Mouse (Mus musculus) megakaryocyte, embryonic 14.5 days (primary cell): ENCODE results near the gene Cdc16. TPM values are rescaled to one million over a fixed set of nuclear protein-coding genes. Genes with fewer than 3 reads are reported as not detected.
"Not testable (repeated sequence)": the region's sequence is repeated elsewhere in the genome, so short reads cannot be mapped to it uniquely, and the experiment has no call there.

ENCODE experiments used
- H3K27me3 ChIP-seq: replicated peaks from 2 replicates; pipeline ENCODE3; 2012; ENCODE audit warnings: inconsistent platforms
- H3K36me3 ChIP-seq: replicated peaks from 2 replicates; pipeline ENCODE3; 2012; ENCODE audit warnings: low read length, inconsistent platforms, mixed read lengths
- H3K4me1 ChIP-seq: 2 replicates; pipeline ENCODE4 v1.6.1; 2012; ENCODE audit warnings: inconsistent platforms
- H3K4me3 ChIP-seq: replicated peaks from 2 replicates; pipeline ENCODE3; 2012; ENCODE audit warnings: moderate library complexity, mild to moderate bottlenecking, inconsistent platforms
- H3K9me3 ChIP-seq: 2 replicates; pipeline ENCODE4 v1.6.1; 2012; ENCODE audit warnings: inconsistent platforms
- FLI1 ChIP-seq: IDR thresholded peaks from 2 replicates; pipeline ENCODE4 v1.6.1; 2012; ENCODE audit warnings: low read length, inconsistent platforms, mixed read lengths
- GATA1 ChIP-seq: IDR thresholded peaks from 3 replicates; pipeline ENCODE4 v1.6.1; 2012; ENCODE audit warnings: mixed read lengths, low read length, inconsistent platforms, borderline replicate concordance
- polyA plus RNA-seq: library from polyadenylated mRNA; stranded (reverse); fragments of >175 nt; gene quantifications from 2 replicates; pipeline ENCODE4 v1.2.3, GENCODE M21; 2012; ENCODE audit warnings: low replicate concordance; ENCODE audit not compliant: insufficient read depth

The Cdc16 gene
- 1.8 and 10.6 TPM in 2 replicates for polyA plus RNA-seq

DNA sequence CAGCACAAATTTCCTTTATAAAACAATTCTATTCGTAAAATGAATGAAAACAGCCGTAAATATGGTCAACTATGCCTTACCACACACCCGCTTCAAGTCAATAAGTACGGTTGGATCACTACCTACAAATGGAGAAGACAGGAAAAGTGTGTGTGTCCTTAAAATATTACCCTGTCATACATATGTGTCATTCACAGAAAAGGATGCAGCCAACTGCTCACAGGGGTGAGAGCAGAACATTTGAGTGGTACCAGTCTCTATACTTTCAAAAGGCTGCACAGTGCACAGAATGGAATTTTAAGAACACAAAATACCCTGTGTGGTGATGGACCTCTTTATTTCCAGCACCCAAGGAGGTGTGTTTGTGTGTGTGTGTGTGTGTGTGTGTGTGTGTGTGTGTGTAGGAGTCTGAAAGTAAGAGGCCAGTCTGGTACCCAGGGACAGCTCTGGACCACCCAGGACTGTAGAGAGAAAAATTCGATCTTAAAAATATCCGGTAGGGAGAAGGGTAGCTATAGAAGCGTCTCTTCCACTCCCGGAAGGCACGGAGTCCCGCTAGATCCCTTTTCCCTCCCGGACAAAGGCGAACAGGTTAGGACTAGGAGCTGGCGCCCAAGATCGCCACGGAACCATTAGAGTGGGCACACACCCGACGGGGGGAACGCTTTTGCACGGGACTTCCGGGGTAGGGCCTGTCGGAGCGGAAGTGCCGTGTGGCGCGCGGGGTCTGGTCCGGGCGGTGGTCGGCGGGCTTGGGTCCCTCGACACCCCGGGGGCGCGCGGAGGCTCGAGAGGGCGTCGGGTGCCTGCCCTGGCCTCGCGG, at the start of gene Cdc16:
Gene Cdc16 (plus strand): TSS at position 695 of the 823 bp plus-strand sequence.
- Histone ChIP-seq H3K27me3 (no peaks in the 10 kb centered on the region), H3K36me3 (peaks cover 23% of the 10 kb centered on the region), H3K9me3 (no peaks in the 10 kb centered on the region), H3K4me3 (peak within 1 kb of the TSS; percentile 98), H3K4me1 (peaks cover 57% of the 10 kb centered on the region)
- TF ChIP-seq FLI1 (no peak), GATA1 (no peak)

DNA sequence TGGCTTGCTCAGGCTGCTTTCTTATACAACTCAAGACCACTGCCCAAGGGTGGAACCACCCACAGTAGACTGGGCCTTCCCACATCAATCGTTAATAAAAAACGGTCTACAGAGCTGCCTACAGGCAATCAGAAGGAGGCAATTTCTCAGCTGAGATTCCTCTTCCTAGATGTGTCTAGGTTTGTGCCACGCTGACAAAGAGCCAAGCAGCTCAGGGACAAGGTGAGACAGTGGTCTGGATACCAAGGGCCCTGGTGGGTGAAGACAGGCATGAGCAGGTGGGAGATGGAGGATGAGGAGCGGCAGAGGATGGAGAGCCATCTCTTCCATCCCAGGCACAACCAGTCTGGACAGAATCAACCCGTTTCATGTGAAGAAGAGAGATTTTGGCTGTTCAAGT, 49.0 kb upstream of the Cdc16 start:
- Histone ChIP-seq H3K4me1 (peaks cover 46% of the 10 kb centered on the region), H3K36me3 (peaks cover 7% of the 10 kb centered on the region), H3K9me3 (no peaks in the 10 kb centered on the region), H3K27me3 (no peaks in the 10 kb centered on the region), H3K4me3 (no peak overlapping the region)
- TF ChIP-seq FLI1 (no peak), GATA1 (no peak)

- Histone ChIP-seq H3K4me1 (no peaks in the 10 kb centered on the region), H3K27me3 (no peaks in the 10 kb centered on the region), H3K4me3 (no peak overlapping the region), H3K36me3 (no peaks in the 10 kb centered on the region), H3K9me3 (no peaks in the 10 kb centered on the region)
- TF ChIP-seq FLI1 (no peak), GATA1 (no peak)
Measured at GRCm38 (mm10) chr8:13718980-13719379, 38.5 kb upstream of the Cdc16 start.

- no peak for TF ChIP-seq FLI1
- no peak for TF ChIP-seq GATA1
- Histone ChIP-seq H3K4me3 (no peak overlapping the region), H3K4me1 (peaks cover 23% of the 10 kb centered on the region), H3K9me3 (no peaks in the 10 kb centered on the region), H3K27me3 (no peaks in the 10 kb centered on the region), H3K36me3 (no peaks in the 10 kb centered on the region)
Measured at GRCm38 (mm10) chr8:13725722-13726121, 31.8 kb upstream of the Cdc16 start.

- Histone ChIP-seq H3K9me3 (no peaks in the 10 kb centered on the region), H3K27me3 (no peaks in the 10 kb centered on the region), H3K4me3 (no peak overlapping the region), H3K36me3 (no peaks in the 10 kb centered on the region), H3K4me1 (peaks cover 32% of the 10 kb centered on the region)
- TF ChIP-seq FLI1 (no peak), GATA1 (no peak)
Measured at GRCm38 (mm10) chr8:13727469-13728094, 29.9 kb upstream of the Cdc16 start.

DNA sequence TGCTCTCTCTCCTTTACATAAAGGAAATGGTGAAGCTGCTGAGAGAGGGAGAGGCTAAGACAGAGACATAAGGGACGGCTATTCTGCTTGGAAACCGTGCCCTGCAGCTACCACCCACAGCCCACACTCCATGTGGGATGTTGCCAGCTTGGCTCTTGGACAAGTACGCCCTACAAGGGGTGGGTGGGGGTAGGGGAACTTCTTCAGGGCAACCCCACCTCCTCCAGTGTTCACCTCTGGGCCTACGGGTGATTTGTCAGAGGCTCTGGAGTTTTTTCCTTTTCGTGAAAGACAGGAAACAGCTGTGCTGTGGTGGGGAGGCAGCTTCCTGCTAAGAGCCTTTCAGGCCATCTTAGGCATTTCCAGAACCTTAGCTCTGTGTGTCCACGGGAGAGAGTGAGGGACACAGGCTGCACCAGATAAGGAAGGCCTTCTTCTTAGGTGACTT, 17.1 kb upstream of the Cdc16 start:
- peaks cover 13% of the 10 kb centered on the region for H3K36me3 ChIP-seq
- peaks cover 98% of the 10 kb centered on the region for H3K4me1 ChIP-seq
- TF ChIP-seq FLI1 (peak; percentile 89), GATA1 (peak; percentile 97)
- H3K27me3 ChIP-seq, result no peaks in the 10 kb centered on the region
- H3K9me3 ChIP-seq, result no peaks in the 10 kb centered on the region
- H3K4me3 ChIP-seq, result peak overlapping the region; percentile 86

DNA sequence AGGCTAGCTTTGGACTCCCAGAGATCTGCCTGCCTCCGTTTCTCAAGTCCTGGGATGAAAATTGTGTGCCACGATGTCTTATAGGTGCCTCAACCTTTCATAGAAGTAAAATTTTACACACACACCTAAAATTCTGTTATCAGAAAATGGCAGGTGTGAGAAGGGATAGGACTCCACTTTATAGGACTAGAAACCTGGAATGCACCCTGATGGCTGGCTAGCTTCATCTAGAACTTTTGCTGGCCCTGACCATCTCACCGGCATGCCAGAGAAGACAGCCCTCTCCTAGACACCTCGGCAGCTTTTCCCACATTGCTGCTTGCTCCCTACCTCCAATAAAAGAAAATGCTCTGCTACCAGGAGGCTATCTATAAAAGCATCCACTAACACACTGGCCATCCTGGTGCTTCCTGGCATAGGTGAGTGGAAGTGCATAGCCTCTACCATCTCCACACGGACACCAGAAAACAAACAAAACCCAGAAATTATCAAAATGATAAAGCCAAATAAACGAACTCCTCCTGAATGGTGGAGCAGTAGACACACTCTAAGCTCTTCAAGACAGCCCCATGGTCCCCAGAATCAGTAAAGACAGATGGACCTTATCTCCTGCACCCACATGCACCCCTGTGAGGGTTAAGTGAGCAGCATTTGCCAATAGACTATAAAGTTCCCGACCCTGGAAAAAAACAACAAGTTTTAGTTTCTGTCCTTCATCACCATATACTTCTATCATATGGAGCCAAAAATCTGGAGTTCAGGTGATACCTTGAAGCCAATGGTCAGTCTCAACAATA, 16.5 kb upstream of the Cdc16 start:
- no peaks in the 10 kb centered on the region for H3K27me3 ChIP-seq
- no peaks in the 10 kb centered on the region for H3K9me3 ChIP-seq
- H3K4me1 ChIP-seq, result peaks cover 98% of the 10 kb centered on the region
- H3K4me3 ChIP-seq, result peak overlapping the region; percentile 86
- no peak for TF ChIP-seq GATA1
- TF ChIP-seq FLI1, result no peak
- peaks cover 8% of the 10 kb centered on the region for H3K36me3 ChIP-seq

DNA sequence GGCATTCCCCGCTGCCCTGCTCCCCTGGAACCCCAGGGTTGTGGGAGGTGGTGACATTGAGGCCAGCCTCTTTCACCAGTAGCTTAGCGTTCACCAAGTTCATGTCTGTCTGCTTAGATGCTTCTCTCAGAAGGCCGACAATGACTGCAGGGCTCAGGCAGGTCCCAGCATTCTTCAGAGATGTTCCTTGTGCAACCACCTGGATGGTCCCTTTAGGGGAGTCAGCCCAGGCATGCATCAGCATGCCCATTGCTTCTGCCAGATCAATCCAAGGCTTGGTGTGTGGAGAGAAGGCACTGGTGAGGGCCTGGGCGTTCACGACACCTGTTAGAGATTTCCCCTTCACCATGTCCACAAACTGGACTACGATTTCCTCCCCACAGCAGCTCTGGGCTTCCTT, 11.3 kb upstream of the Cdc16 start:
- Histone ChIP-seq H3K4me1 (peaks cover 79% of the 10 kb centered on the region), H3K36me3 (peaks cover 15% of the 10 kb centered on the region), H3K9me3 (peaks cover 15% of the 10 kb centered on the region)
- H3K27me3 ChIP-seq, H3K4me3 ChIP-seq: not testable (repeated sequence)

GRCm38 (mm10) chr8:13747626-13748025, 9.8 kb upstream of the Cdc16 start:
- peaks cover 15% of the 10 kb centered on the region for H3K36me3 ChIP-seq
- H3K27me3 ChIP-seq, result no peaks in the 10 kb centered on the region
- no peak overlapping the region for H3K4me3 ChIP-seq
- peaks cover 76% of the 10 kb centered on the region for H3K4me1 ChIP-seq
- TF ChIP-seq FLI1, result no peak
- no peak for TF ChIP-seq GATA1
- H3K9me3 ChIP-seq, result peaks cover 15% of the 10 kb centered on the region
